Mouse (Mus musculus) heart, embryonic 14.5 days (tissue): Measurements from ENCODE around the gene Dppa5a. TPM values are rescaled to one million over a fixed set of nuclear protein-coding genes. Genes with fewer than 3 reads are reported as not detected.

Experiments used
- ATAC-seq: fragments of 200-750 bp; cut with Nextera tagmentation; 2 replicates; pipeline ENCODE4 v1.8.0; 2017; ENCODE audit warnings: low read depth, moderate TSS enrichment; ENCODE audit not compliant: insufficient number of reproducible peaks, insufficient read depth, low FRiP score
- H3K27ac ChIP-seq, 2 experiments: fragments of 200-500 bp in 1 of 2; fragments of 300-500 bp in 1 of 2; sonication (generic) in 1 of 2; replicated peaks in 1 of 2; 2 replicates each; pipeline ENCODE4 v1.5.1; 2012 to 2014; ENCODE audit warnings: low read depth in 2 of 2, low read length in 2 of 2, control low read depth in 1 of 2, mild to moderate bottlenecking in 1 of 2, mixed read lengths in 1 of 2; ENCODE audit not compliant: control insufficient read depth in 1 of 2, insufficient read depth in 1 of 2
- H3K27me3 ChIP-seq: fragments of 300-500 bp; sonication (generic); 2 replicates; pipeline ENCODE4 v1.6.1; 2014; ENCODE audit warnings: mild to moderate bottlenecking, low read length, control low read depth; ENCODE audit not compliant: control insufficient read depth, insufficient read depth
- H3K36me3 ChIP-seq: fragments of 300-500 bp; sonication (generic); 2 replicates; pipeline ENCODE4 v1.6.1; 2014; ENCODE audit warnings: mild to moderate bottlenecking, control low read depth, low read length, mixed read lengths; ENCODE audit not compliant: control insufficient read depth, insufficient read depth
- H3K4me1 ChIP-seq, 2 experiments: fragments of 200-500 bp in 1 of 2; fragments of 300-500 bp in 1 of 2; sonication (generic) in 1 of 2; 2 replicates each; pipeline ENCODE4 v1.6.1; 2012 to 2014; ENCODE audit warnings: low read length in 2 of 2, control low read depth in 1 of 2, mixed read lengths in 1 of 2; ENCODE audit not compliant: control insufficient read depth in 2 of 2, insufficient read depth in 2 of 2
- H3K4me2 ChIP-seq: fragments of 300-500 bp; sonication (generic); 2 replicates; pipeline ENCODE4 v1.6.1; 2014; ENCODE audit warnings: mild to moderate bottlenecking, low read length
- H3K4me3 ChIP-seq, 2 experiments: fragments of 200-500 bp in 1 of 2; fragments of 300-500 bp in 1 of 2; sonication (generic) in 1 of 2; 2 replicates each; pipeline ENCODE4 v1.5.1; 2012 to 2014; ENCODE audit warnings: low read length in 2 of 2, mild to moderate bottlenecking in 2 of 2, control low read depth in 1 of 2, low read depth in 1 of 2, moderate library complexity in 1 of 2; ENCODE audit not compliant: control insufficient read depth in 1 of 2, insufficient read depth in 1 of 2
- H3K9ac ChIP-seq: fragments of 300-500 bp; sonication (generic); 2 replicates; pipeline ENCODE4 v1.6.1; 2014; ENCODE audit warnings: mild to moderate bottlenecking, low read length
- H3K9me3 ChIP-seq: fragments of 300-500 bp; sonication (generic); 2 replicates; pipeline ENCODE4 v1.6.1; 2016; ENCODE audit warnings: low read length, control low read depth; ENCODE audit not compliant: control insufficient read depth
- WGBS: fragments of 180-500 bp; shearing (Covaris S2); extraction: QIAGEN DNeasy Blood & Tissue Kit; methylation state at CpG from one replicate; pipeline ENCODE4 v1.1.7; 2014; 5-methylcytosine and 5-hydroxymethylcytosine counted together
- polyA plus RNA-seq: library from polyadenylated mRNA; unstranded; fragments of >200 nt; fragmentation: Nextera tagmentation; extraction: Ambion mirVana; gene quantifications from 2 replicates; pipeline ENCODE4 v1.2.1, GENCODE M21; 2014

The Dppa5a gene
- polyA plus RNA-seq, 1 experiment from 2014 or later, result not detected

- WGBS, result 60% methylated on average over 13 of the region's 13 CpGs
- H3K4me2 ChIP-seq, result no peak overlapping the region
- H3K4me3 ChIP-seq, result no peak overlapping the region
- no peaks in the 10 kb centered on the region for H3K27me3 ChIP-seq
- no peak overlapping the region for H3K27ac ChIP-seq
- no peaks in the 10 kb centered on the region for H3K36me3 ChIP-seq
- no peaks in the 10 kb centered on the region for H3K9me3 ChIP-seq
- ATAC-seq, result no peak
- H3K4me1 ChIP-seq, result no peaks in the 10 kb centered on the region
- H3K9ac ChIP-seq, result no peak overlapping the region
These were observed 2.0 kb downstream of the Dppa5a start for GRCm38 (mm10) chr9:78365850-78366544.

- Histone ChIP-seq H3K4me1 (no peaks in the 10 kb centered on the region), H3K9me3 (no peaks in the 10 kb centered on the region)
- WGBS, result 87% methylated on average over 6 of the region's 6 CpGs
These were observed 3.3 kb downstream of the Dppa5a start for GRCm38 (mm10) chr9:78364701-78365100.

GRCm38 (mm10) chr9:78363374-78363773 is 4.6 kb downstream of the Dppa5a start:
- Histone ChIP-seq H3K9me3 (no peaks in the 10 kb centered on the region), H3K4me2 (no peak overlapping the region), H3K36me3 (no peaks in the 10 kb centered on the region), H3K27ac (no peak overlapping the region), H3K4me1 (no peaks in the 10 kb centered on the region), H3K9ac (no peak overlapping the region), H3K27me3 (no peaks in the 10 kb centered on the region), H3K4me3 (no peak overlapping the region)
- 60% methylated on average over 6 of the region's 6 CpGs for WGBS
- no peak for ATAC-seq

More at GRCm38 (mm10) chr9:78364701-78365100, 3.3 kb downstream of the Dppa5a start:
- no peak for ATAC-seq
- Histone ChIP-seq H3K27ac (no peak overlapping the region), H3K9ac (no peak overlapping the region), H3K4me2 (no peak overlapping the region), H3K36me3 (no peaks in the 10 kb centered on the region), H3K4me3 (no peak overlapping the region), H3K27me3 (no peaks in the 10 kb centered on the region)

- Histone ChIP-seq H3K4me2 (no peak overlapping the region), H3K9ac (no peak overlapping the region), H3K36me3 (no peaks in the 10 kb centered on the region), H3K27ac (no peak overlapping the region), H3K27me3 (no peaks in the 10 kb centered on the region), H3K9me3 (no peaks in the 10 kb centered on the region), H3K4me3 (no peak overlapping the region), H3K4me1 (no peaks in the 10 kb centered on the region)
- WGBS, result 51% methylated on average over 2 of the region's 2 CpGs
- no peak for ATAC-seq
These were observed 7.5 kb downstream of the Dppa5a start for GRCm38 (mm10) chr9:78360484-78360872.

GRCm38 (mm10) chr9:78359750-78360483 is 8.1 kb downstream of the Dppa5a start:
- no peak for ATAC-seq
- Histone ChIP-seq H3K4me1 (no peaks in the 10 kb centered on the region), H3K36me3 (no peaks in the 10 kb centered on the region), H3K27ac (no peak overlapping the region), H3K9ac (no peak overlapping the region), H3K27me3 (no peaks in the 10 kb centered on the region), H3K4me2 (no peak overlapping the region), H3K9me3 (no peaks in the 10 kb centered on the region), H3K4me3 (no peak overlapping the region)
- WGBS, result 82% methylated on average over 6 of the region's 6 CpGs

- WGBS, result 12% methylated on average over 9 of the region's 9 CpGs
- Histone ChIP-seq H3K27ac (no peak overlapping the region), H3K9me3 (no peaks in the 10 kb centered on the region), H3K27me3 (no peaks in the 10 kb centered on the region), H3K9ac (no peak overlapping the region), H3K36me3 (no peaks in the 10 kb centered on the region), H3K4me2 (no peak overlapping the region), H3K4me1 (no peaks in the 10 kb centered on the region), H3K4me3 (no peak overlapping the region)
- no peak for ATAC-seq
These were observed 9.9 kb downstream of the Dppa5a start for GRCm38 (mm10) chr9:78358053-78358452.

- H3K4me3 ChIP-seq, result no peak within 1 kb of the TSS
- no peak for ATAC-seq
- WGBS, result 81% methylated on average over 8 of the region's 8 CpGs
- no peaks in the 10 kb centered on the region for H3K9me3 ChIP-seq
- no peak within 1 kb of the TSS for H3K27ac ChIP-seq
- H3K4me2 ChIP-seq, result no peak within 1 kb of the TSS
- H3K4me1 ChIP-seq, result no peaks in the 10 kb centered on the region
- no peak within 1 kb of the TSS for H3K9ac ChIP-seq
- no peaks in the 10 kb centered on the region for H3K27me3 ChIP-seq
- no peaks in the 10 kb centered on the region for H3K36me3 ChIP-seq
These were observed 12.4 kb downstream of the Dppa5a start, which contains the start of gene Gsta2 for GRCm38 (mm10) chr9:78355611-78356010. Gsta2 (minus strand) TSS chr9:78355788.
